Mouse (Mus musculus) E14TG2a.4 (cell line): ENCODE data around the gene E130208F15Rik.
A peak's percentile ranks its signal among the peaks of the same experiment; 100 is the strongest.

Source experiments
- H3K27me3 ChIP-seq: 2 replicates; pipeline ENCODE4 v1.6.1; 2014; ENCODE audit warnings: low read length, control low read depth; ENCODE audit not compliant: insufficient read depth
- H3K36me3 ChIP-seq: 2 replicates; pipeline ENCODE4 v1.6.1; 2014; ENCODE audit warnings: low read length, control low read depth; ENCODE audit not compliant: insufficient read depth
- H3K4me1 ChIP-seq: replicated peaks from 2 replicates; pipeline ENCODE4 v1.6.1; 2014; ENCODE audit warnings: low read depth, low read length, control low read depth
- H3K4me3 ChIP-seq: replicated peaks from 2 replicates; pipeline ENCODE4 v1.5.1; 2014; ENCODE audit warnings: mild to moderate bottlenecking, low read length
- H3K9me3 ChIP-seq: 2 replicates; pipeline ENCODE4 v1.6.1; 2014; ENCODE audit warnings: low read length, control low read depth
- CTCF ChIP-seq: conservative IDR thresholded peaks from 2 replicates; pipeline ENCODE4 v1.5.1; 2014; ENCODE audit warnings: low read length
- NANOG ChIP-seq: IDR thresholded peaks from 2 replicates; pipeline ENCODE4 v1.6.1; 2014; ENCODE audit warnings: borderline replicate concordance, low read length, mixed read lengths
- POU5F1 ChIP-seq: IDR thresholded peaks from 2 replicates; pipeline ENCODE4 v1.6.1; 2014; ENCODE audit warnings: low read length, borderline replicate concordance

The E130208F15Rik gene

DNA sequence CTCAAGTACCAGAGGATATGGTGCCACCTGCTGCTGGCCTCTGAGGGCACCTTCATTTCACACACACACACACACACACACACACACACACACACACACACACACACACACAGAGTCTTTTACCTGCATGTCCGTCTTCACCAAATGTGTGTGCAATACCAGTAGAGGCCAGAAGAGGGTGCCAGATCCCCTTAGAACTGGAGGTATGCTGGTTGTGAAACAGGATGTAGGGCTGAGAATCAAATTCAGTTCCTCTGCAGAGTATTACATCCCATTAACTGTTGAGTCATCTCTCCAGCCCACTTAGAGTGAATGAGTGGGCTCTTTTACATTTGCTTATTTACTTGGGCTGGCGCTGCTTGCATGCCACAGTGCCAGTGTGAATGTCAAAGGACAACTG, 3.8 kb downstream of the E130208F15Rik start:
- peaks cover 37% of the 10 kb centered on the region for H3K4me1 ChIP-seq
- TF ChIP-seq CTCF, result peak; percentile 84
- TF ChIP-seq NANOG, result no peak
- TF ChIP-seq POU5F1, result no peak

GRCm38 (mm10) chr7:30326427-30326826, 4.9 kb downstream of the E130208F15Rik start:
- Histone ChIP-seq H3K36me3 (no peaks in the 10 kb centered on the region), H3K27me3 (peaks cover 7% of the 10 kb centered on the region; the same call in 1 of the 2 replicates), H3K4me3 (no peak overlapping the region), H3K9me3 (no peaks in the 10 kb centered on the region), H3K4me1 (peaks cover 29% of the 10 kb centered on the region)
- no peak for TF ChIP-seq CTCF

More for the DNA sequence above, 3.8 kb downstream of the E130208F15Rik start:
- Histone ChIP-seq H3K36me3 (peaks cover 10% of the 10 kb centered on the region), H3K4me3 (no peak overlapping the region), H3K27me3 (peaks cover 4% of the 10 kb centered on the region; the same call in 1 of the 2 replicates), H3K9me3 (no peaks in the 10 kb centered on the region)

- TF ChIP-seq POU5F1 (no peak), NANOG (no peak), CTCF (no peak)
- Histone ChIP-seq H3K4me1 (peaks cover 33% of the 10 kb centered on the region), H3K27me3 (peaks cover 7% of the 10 kb centered on the region), H3K9me3 (no peaks in the 10 kb centered on the region), H3K36me3 (no peaks in the 10 kb centered on the region), H3K4me3 (no peak overlapping the region; the same call in 1 of the 2 replicates)
Observed at GRCm38 (mm10) chr7:30327140-30327539, 5.6 kb downstream of the E130208F15Rik start.

GRCm38 (mm10) chr7:30328379-30328778, 6.8 kb downstream of the E130208F15Rik start:
- H3K9me3 ChIP-seq, result no peaks in the 10 kb centered on the region
- no peaks in the 10 kb centered on the region for H3K36me3 ChIP-seq
- peaks cover 17% of the 10 kb centered on the region for H3K27me3 ChIP-seq
- peaks cover 28% of the 10 kb centered on the region for H3K4me1 ChIP-seq
- H3K4me3 ChIP-seq, result no peak overlapping the region
- TF ChIP-seq NANOG (no peak), POU5F1 (no peak), CTCF (no peak)

- no peak overlapping the region; the same call in 1 of the 2 replicates for H3K4me3 ChIP-seq
- TF ChIP-seq CTCF, result peak; percentile 97
- TF ChIP-seq POU5F1, result no peak
- H3K4me1 ChIP-seq, result peaks cover 28% of the 10 kb centered on the region
- peaks cover 46% of the 10 kb centered on the region for H3K27me3 ChIP-seq
- H3K9me3 ChIP-seq, result no peaks in the 10 kb centered on the region
- no peaks in the 10 kb centered on the region for H3K36me3 ChIP-seq
Observed at GRCm38 (mm10) chr7:30331887-30332286, 10.3 kb downstream of the E130208F15Rik start.

DNA sequence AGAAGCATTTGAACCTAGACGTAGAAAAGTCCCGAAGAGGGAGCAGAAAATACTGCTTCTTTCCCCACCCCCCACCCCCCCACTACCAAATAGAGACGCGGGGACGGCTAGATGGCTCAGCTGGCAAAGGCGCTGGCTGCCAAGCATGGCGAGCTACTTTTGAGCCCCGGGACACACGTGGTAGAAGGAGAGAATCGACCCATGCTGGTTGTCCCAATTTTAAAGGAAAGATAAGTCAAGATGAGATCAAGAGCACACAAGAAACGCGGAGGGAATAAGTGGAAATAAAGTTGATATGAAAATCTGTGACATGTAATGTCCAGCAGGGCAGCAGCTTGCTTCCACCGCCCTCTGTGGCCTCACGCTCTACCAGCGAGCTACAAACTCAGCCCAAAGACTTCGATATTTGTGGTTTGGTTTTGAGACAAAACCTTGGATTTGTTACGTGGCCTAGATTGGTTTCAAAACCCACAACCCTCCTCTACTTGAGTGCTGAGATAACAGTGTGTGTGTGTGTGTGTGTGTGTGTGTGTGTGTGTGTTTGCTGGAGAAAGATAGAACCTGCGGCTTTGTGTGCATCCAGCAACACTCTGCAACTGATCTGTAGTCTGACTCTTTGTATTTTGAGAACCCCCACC, 11.2 kb downstream of the E130208F15Rik start:
- TF ChIP-seq CTCF (no peak), NANOG (no peak), POU5F1 (no peak)
- peaks cover 20% of the 10 kb centered on the region for H3K4me1 ChIP-seq
- H3K27me3 ChIP-seq, result peaks cover 44% of the 10 kb centered on the region
- no peak overlapping the region for H3K4me3 ChIP-seq
- H3K36me3 ChIP-seq, result no peaks in the 10 kb centered on the region
- no peaks in the 10 kb centered on the region for H3K9me3 ChIP-seq

DNA sequence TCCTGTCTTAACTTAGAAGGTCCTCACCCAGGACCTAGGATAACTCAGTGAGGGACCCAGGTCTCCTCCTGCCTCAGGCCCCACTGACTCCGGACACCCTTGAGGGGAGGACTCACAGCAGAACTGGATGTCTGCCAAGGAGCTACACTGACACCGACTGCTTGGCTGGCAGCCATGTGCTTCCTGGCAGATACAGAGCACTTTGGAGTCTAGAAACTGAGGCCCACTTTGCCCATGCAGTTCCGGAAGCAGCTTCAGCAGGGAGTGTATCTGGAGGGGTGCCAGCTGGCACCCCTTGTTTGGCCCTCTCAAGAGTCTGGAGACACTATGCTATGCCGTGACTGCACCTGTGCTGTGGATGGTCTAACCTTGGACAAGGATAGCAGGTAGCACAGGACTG, 11.9 kb downstream of the E130208F15Rik start:
- TF ChIP-seq NANOG (no peak), POU5F1 (no peak), CTCF (no peak)
- Histone ChIP-seq H3K9me3 (no peaks in the 10 kb centered on the region), H3K4me3 (no peak overlapping the region), H3K4me1 (peaks cover 18% of the 10 kb centered on the region), H3K27me3 (peaks cover 47% of the 10 kb centered on the region), H3K36me3 (no peaks in the 10 kb centered on the region)

GRCm38 (mm10) chr7:30334563-30334962, 13.0 kb downstream of the E130208F15Rik start:
- TF ChIP-seq NANOG, result no peak
- no peak for TF ChIP-seq CTCF
- TF ChIP-seq POU5F1, result no peak
- Histone ChIP-seq H3K36me3 (no peaks in the 10 kb centered on the region), H3K4me3 (no peak overlapping the region), H3K9me3 (no peaks in the 10 kb centered on the region), H3K4me1 (peaks cover 17% of the 10 kb centered on the region), H3K27me3 (peaks cover 53% of the 10 kb centered on the region)

- H3K36me3 ChIP-seq, result no peaks in the 10 kb centered on the region
- peaks cover 59% of the 10 kb centered on the region for H3K27me3 ChIP-seq
- no peak for TF ChIP-seq POU5F1
- no peak for TF ChIP-seq NANOG
- TF ChIP-seq CTCF, result no peak
- H3K4me1 ChIP-seq, result peaks cover 17% of the 10 kb centered on the region
- H3K4me3 ChIP-seq, result no peak overlapping the region
- no peaks in the 10 kb centered on the region for H3K9me3 ChIP-seq
Observed at GRCm38 (mm10) chr7:30335688-30336087, 14.1 kb downstream of the E130208F15Rik start.
